8 mouse cellular contexts compared by ENCODE assay signal in the genomic region with DNA sequence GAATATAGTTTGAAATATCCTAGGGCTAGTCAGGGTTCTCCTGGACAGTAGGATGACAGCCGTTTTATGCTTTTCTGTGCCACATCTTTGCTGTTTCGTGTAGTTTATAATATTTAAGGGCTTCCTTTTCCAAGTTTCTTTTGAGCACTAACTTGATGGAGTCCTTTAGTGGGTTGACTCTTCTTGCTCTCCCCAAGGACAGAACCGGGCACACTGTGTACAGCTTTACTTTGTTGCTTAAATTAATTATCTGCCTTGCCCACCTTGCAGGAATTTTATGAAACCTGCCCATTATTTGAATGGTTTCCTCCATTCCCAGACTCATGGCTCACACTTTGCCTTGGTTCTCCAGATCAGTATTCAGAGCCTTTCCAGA. TPM values are rescaled to one million over a fixed set of nuclear protein-coding genes. Genes with fewer than 3 reads are reported as not detected.
A peak's percentile ranks its signal among the peaks of the same experiment; 100 is the strongest.
DNase-seq lines count a peak whose midpoint lies in the region; ATAC-seq and TF ChIP-seq lines count a peak whose summit lies in the region.

No protein-coding gene starts in this region.

- H3K27ac ChIP-seq in kidney, postnatal 0 days: peak overlapping the region; percentile 92; the same call in 1 of the 2 replicates
- 0 out of 2 replicates have a peak overlapping the region, but pooled peaks have one; percentile 83 for H3K27ac ChIP-seq in embryonic facial prominence, embryonic 12.5 days
- H3K27ac ChIP-seq in hindbrain, postnatal 0 days: 0 out of 2 replicates have a peak overlapping the region, but pooled peaks have one; percentile 76
- H3K27ac ChIP-seq in midbrain, embryonic 16.5 days (ENCODE audit: low read length): no peak overlapping the region; the same call in 1 of the 2 replicates

- H3K4me2 ChIP-seq in kidney, postnatal 0 days (ENCODE audit: low read length): peak overlapping the region; percentile 89
- peak overlapping the region; percentile 85 for H3K4me2 ChIP-seq in embryonic facial prominence, embryonic 12.5 days (replicated peaks)
- peak overlapping the region; percentile 95 for H3K4me2 ChIP-seq in hindbrain, postnatal 0 days (ENCODE audit: low read depth, low read length)
- peak overlapping the region; percentile 96 for H3K4me2 ChIP-seq in midbrain, embryonic 16.5 days (ENCODE audit: low read length)

- 11% methylated on average over 3 of the region's 3 CpGs for WGBS in kidney, postnatal 0 days
- 12% methylated on average over 3 of the region's 3 CpGs for WGBS in embryonic facial prominence, embryonic 12.5 days
- WGBS in hindbrain, postnatal 0 days: 8% methylated on average over 3 of the region's 3 CpGs
- WGBS in midbrain, embryonic 16.5 days: 11% methylated on average over 3 of the region's 3 CpGs

- peak overlapping the region; percentile 79 for H3K4me3 ChIP-seq in kidney, postnatal 0 days (replicated peaks; ENCODE audit: low read depth, low read length)
- peak overlapping the region; percentile 82 for H3K4me3 ChIP-seq in embryonic facial prominence, embryonic 12.5 days
- H3K4me3 ChIP-seq in hindbrain, postnatal 0 days (ENCODE audit: low read length): peak overlapping the region; percentile 65
- peak overlapping the region; percentile 73 for H3K4me3 ChIP-seq in midbrain, embryonic 16.5 days (ENCODE audit: low read depth, low read length)

- no peaks in the 10 kb centered on the region for H3K27me3 ChIP-seq in kidney, postnatal 0 days (ENCODE audit: insufficient read depth, low read length)
- no peaks in the 10 kb centered on the region for H3K27me3 ChIP-seq in embryonic facial prominence, embryonic 12.5 days
- no peaks in the 10 kb centered on the region for H3K27me3 ChIP-seq in hindbrain, postnatal 0 days (ENCODE audit: insufficient read depth, low read length)
- H3K27me3 ChIP-seq in midbrain, embryonic 16.5 days (ENCODE audit: control insufficient read depth, insufficient read depth, low read depth, low read length): no peaks in the 10 kb centered on the region

- H3K36me3 ChIP-seq in kidney, postnatal 0 days (ENCODE audit: insufficient read depth, low read length): peaks cover 17% of the 10 kb centered on the region
- peaks cover 33% of the 10 kb centered on the region for H3K36me3 ChIP-seq in embryonic facial prominence, embryonic 12.5 days
- H3K36me3 ChIP-seq in hindbrain, postnatal 0 days (ENCODE audit: insufficient read depth, low read length): peaks cover 14% of the 10 kb centered on the region
- H3K36me3 ChIP-seq in midbrain, embryonic 16.5 days (ENCODE audit: control insufficient read depth, insufficient read depth, low read length): peaks cover 6% of the 10 kb centered on the region

- no peak for DNase-seq in kidney, postnatal 0 days (ENCODE audit: low spot score)
- DNase-seq in kidney, postnatal 10 days: no peak
- DNase-seq in hindbrain, postnatal 0 days (ENCODE audit: low spot score): no peak
- DNase-seq in urinary bladder, postnatal 14 days (ENCODE audit: low spot score): no peak
- no peak for DNase-seq in spleen, postnatal 14 days (ENCODE audit: low spot score in 2 of 2)
- DNase-seq in embryo, embryonic 9.5 days (ENCODE audit: extremely low spot score): no peak

- H3K9me3 ChIP-seq in kidney, postnatal 0 days (replicated peaks; ENCODE audit: low read length): no peaks in the 10 kb centered on the region
- no peaks in the 10 kb centered on the region for H3K9me3 ChIP-seq in embryonic facial prominence, embryonic 12.5 days
- no peaks in the 10 kb centered on the region for H3K9me3 ChIP-seq in hindbrain, postnatal 0 days (ENCODE audit: low read length)
- no peaks in the 10 kb centered on the region for H3K9me3 ChIP-seq in midbrain, embryonic 16.5 days (replicated peaks; ENCODE audit: control insufficient read depth, low read length, poor library complexity, severe bottlenecking)

- peak; percentile 14; the same call in 1 of the 2 replicates for ATAC-seq in kidney, postnatal 0 days (replicated peaks; ENCODE audit: low FRiP score, low read depth)
- ATAC-seq in embryonic facial prominence, embryonic 12.5 days (ENCODE audit: insufficient number of reproducible peaks, insufficient read depth, low FRiP score, low TSS enrichment): peak; percentile 23; the same call in 1 of the 2 replicates
- peak; percentile 13 for ATAC-seq in hindbrain, postnatal 0 days
- peak; percentile 57 for ATAC-seq in midbrain, embryonic 16.5 days

- H3K4me1 ChIP-seq in kidney, postnatal 0 days (replicated peaks; ENCODE audit: insufficient read depth, low read length): no peaks in the 10 kb centered on the region
- H3K4me1 ChIP-seq in embryonic facial prominence, embryonic 12.5 days: peaks cover 10% of the 10 kb centered on the region
- H3K4me1 ChIP-seq in hindbrain, postnatal 0 days (ENCODE audit: insufficient read depth, low read length): no peaks in the 10 kb centered on the region; the same call in 1 of the 2 replicates
- peaks cover 10% of the 10 kb centered on the region for H3K4me1 ChIP-seq in midbrain, embryonic 16.5 days (ENCODE audit: control insufficient read depth, insufficient read depth, low read length)

- H3K9ac ChIP-seq in kidney, postnatal 0 days (ENCODE audit: low read depth, low read length): peak overlapping the region; percentile 83; the same call in 1 of the 2 replicates
- H3K9ac ChIP-seq in embryonic facial prominence, embryonic 12.5 days: peak overlapping the region; percentile 71
- H3K9ac ChIP-seq in hindbrain, postnatal 0 days (replicated peaks; ENCODE audit: low read length): peak overlapping the region; percentile 75; the same call in 1 of the 2 replicates
- peak overlapping the region; percentile 6; the same call in 1 of the 2 replicates for H3K9ac ChIP-seq in midbrain, embryonic 16.5 days (ENCODE audit: low read depth, low read length)

- TF ChIP-seq CTCF in kidney, postnatal 0 days (IDR thresholded peaks at IDR 0.05; ENCODE audit: low read depth): no peak
- no peak for TF ChIP-seq CTCF in hindbrain, postnatal 0 days (IDR thresholded peaks at IDR 0.05; ENCODE audit: low read depth)

RNA-seq across cellular contexts. Expression of a gene that starts 0.5 kb away (rescaled TPM):
- polyA plus RNA-seq in kidney, postnatal 0 days (2015; fragmentation: Nextera tagmentation; extraction: Ambion mirVana): 24.6 and 29.0 TPM in 2 replicates
- polyA plus RNA-seq in embryonic facial prominence, embryonic 12.5 days (2016; fragmentation: Nextera tagmentation; extraction: Ambion mirVana): 54.1 and 54.2 TPM in 2 replicates
- total RNA-seq in hindbrain, postnatal 0 days (2014; rRNA removed): 18.7 and 21.9 TPM in 2 replicates
- 23.8 and 27.3 TPM in 2 replicates for polyA plus RNA-seq in hindbrain, postnatal 0 days (2015; fragmentation: Nextera tagmentation; extraction: Ambion mirVana)
- 22.5 and 25.8 TPM in 2 replicates for polyA plus RNA-seq in midbrain, embryonic 16.5 days (2015; fragmentation: Nextera tagmentation; extraction: Ambion mirVana)

RNA-seq across cellular contexts. Expression of a gene that starts 10.2 kb away (rescaled TPM):
- polyA plus RNA-seq in kidney, postnatal 0 days (2015; fragmentation: Nextera tagmentation; extraction: Ambion mirVana): 508 and 548 TPM in 2 replicates
- polyA plus RNA-seq in embryonic facial prominence, embryonic 12.5 days (2016; fragmentation: Nextera tagmentation; extraction: Ambion mirVana): 585 and 596 TPM in 2 replicates
- 128 and 143 TPM in 2 replicates for total RNA-seq in hindbrain, postnatal 0 days (2014; rRNA removed)
- polyA plus RNA-seq in hindbrain, postnatal 0 days (2015; fragmentation: Nextera tagmentation; extraction: Ambion mirVana): 629 TPM in 2 replicates
- polyA plus RNA-seq in midbrain, embryonic 16.5 days (2015; fragmentation: Nextera tagmentation; extraction: Ambion mirVana): 532 and 551 TPM in 2 replicates

RNA-seq across cellular contexts. Expression of a gene that starts 10.4 kb away (rescaled TPM):
- polyA plus RNA-seq in kidney, postnatal 0 days (2015; fragmentation: Nextera tagmentation; extraction: Ambion mirVana): 48.2 and 49.7 TPM in 2 replicates
- 74.7 and 78.3 TPM in 2 replicates for polyA plus RNA-seq in embryonic facial prominence, embryonic 12.5 days (2016; fragmentation: Nextera tagmentation; extraction: Ambion mirVana)
- 17.5 and 24.3 TPM in 2 replicates for total RNA-seq in hindbrain, postnatal 0 days (2014; rRNA removed)
- 36.9 and 37.6 TPM in 2 replicates for polyA plus RNA-seq in hindbrain, postnatal 0 days (2015; fragmentation: Nextera tagmentation; extraction: Ambion mirVana)
- 52.5 and 52.7 TPM in 2 replicates for polyA plus RNA-seq in midbrain, embryonic 16.5 days (2015; fragmentation: Nextera tagmentation; extraction: Ambion mirVana)

RNA-seq across cellular contexts. Expression of a gene that starts 21.8 kb away (rescaled TPM):
- polyA plus RNA-seq in kidney, postnatal 0 days (2015; fragmentation: Nextera tagmentation; extraction: Ambion mirVana): 48.8 and 56.0 TPM in 2 replicates
- 64.9 and 66.4 TPM in 2 replicates for polyA plus RNA-seq in embryonic facial prominence, embryonic 12.5 days (2016; fragmentation: Nextera tagmentation; extraction: Ambion mirVana)
- 40.6 and 45.1 TPM in 2 replicates for total RNA-seq in hindbrain, postnatal 0 days (2014; rRNA removed)
- polyA plus RNA-seq in hindbrain, postnatal 0 days (2015; fragmentation: Nextera tagmentation; extraction: Ambion mirVana): 70.6 and 70.8 TPM in 2 replicates
- 81.0 and 84.6 TPM in 2 replicates for polyA plus RNA-seq in midbrain, embryonic 16.5 days (2015; fragmentation: Nextera tagmentation; extraction: Ambion mirVana)

RNA-seq across cellular contexts. Expression of a gene that starts 31.6 kb away (rescaled TPM):
- polyA plus RNA-seq in kidney, postnatal 0 days (2015; fragmentation: Nextera tagmentation; extraction: Ambion mirVana): 5.9 and 7.6 TPM in 2 replicates
- polyA plus RNA-seq in embryonic facial prominence, embryonic 12.5 days (2016; fragmentation: Nextera tagmentation; extraction: Ambion mirVana): 1.6 and 1.7 TPM in 2 replicates
- 0.10 and 0.11 TPM in 2 replicates for total RNA-seq in hindbrain, postnatal 0 days (2014; rRNA removed)
- 0.06 and 0.16 TPM in 2 replicates for polyA plus RNA-seq in hindbrain, postnatal 0 days (2015; fragmentation: Nextera tagmentation; extraction: Ambion mirVana)
- polyA plus RNA-seq in midbrain, embryonic 16.5 days (2015; fragmentation: Nextera tagmentation; extraction: Ambion mirVana): 0.13 and 0.15 TPM in 2 replicates

Comparison
In these comparisons a context has a peak if more than half of its experiments do, and no peak if none do; other contexts are left out.
1. H3K9ac ChIP-seq: peak in every context shown above with its lines; median percentile 83 in kidney, postnatal 0 days; 75 in hindbrain, postnatal 0 days; 71 in embryonic facial prominence, embryonic 12.5 days; 6 in midbrain, embryonic 16.5 days.